In genomic region chr8:94584238-94584817, GRCm38 (mm10) we compare ENCODE assay signal across 8 mouse cellular contexts. TPM values are rescaled to one million over a fixed set of nuclear protein-coding genes. Genes with fewer than 3 reads are reported as not detected.
DNase-seq lines count a peak whose midpoint lies in the region; ATAC-seq lines count a peak whose summit lies in the region.

No protein-coding gene starts in this region.

- peaks cover 89% of the 10 kb centered on the region for H3K36me3 ChIP-seq in kidney, embryonic 14.5 days (ENCODE audit: control insufficient read depth, insufficient read depth, low read length)
- peaks cover 15% of the 10 kb centered on the region for H3K36me3 ChIP-seq in hindbrain, embryonic 16.5 days (ENCODE audit: control insufficient read depth, insufficient read depth, low read length)
- peaks cover 69% of the 10 kb centered on the region for H3K36me3 ChIP-seq in neural tube, embryonic 15.5 days

- 56% methylated on average over 4 of the region's 4 CpGs for WGBS in kidney, embryonic 14.5 days
- WGBS in hindbrain, embryonic 16.5 days, result 30% methylated on average over 4 of the region's 4 CpGs
- 32% methylated on average over 4 of the region's 4 CpGs for WGBS in neural tube, embryonic 15.5 days

- no peak for ATAC-seq in kidney, embryonic 14.5 days (ENCODE audit: low FRiP score, low TSS enrichment)
- ATAC-seq in hindbrain, embryonic 16.5 days, result peak; percentile 93
- ATAC-seq in neural tube, embryonic 15.5 days (ENCODE audit: low FRiP score), result peak; percentile 75

- intact Hi-C loops in left cerebral cortex, postnatal 4 days (cut with DNase I), result loop anchor here (10.0 kb wide), 1 partner anchor 250 kb away; no protein-coding TSS in a partner anchor

- no peaks in the 10 kb centered on the region for H3K4me1 ChIP-seq in kidney, embryonic 14.5 days (ENCODE audit: control insufficient read depth, insufficient read depth, low read length)
- peaks cover 2% of the 10 kb centered on the region for H3K4me1 ChIP-seq in hindbrain, embryonic 16.5 days (ENCODE audit: control insufficient read depth, insufficient read depth, low read depth, low read length)
- H3K4me1 ChIP-seq in neural tube, embryonic 15.5 days, result 0 out of 2 replicates have a peak, but pooled peaks cover 3% of the 10 kb centered on the region

- no peak overlapping the region for H3K4me2 ChIP-seq in kidney, embryonic 14.5 days (replicated peaks; ENCODE audit: low read depth, low read length)
- H3K4me2 ChIP-seq in hindbrain, embryonic 16.5 days (ENCODE audit: low read length), result no peak overlapping the region
- H3K4me2 ChIP-seq in neural tube, embryonic 15.5 days, result no peak overlapping the region

- no peak overlapping the region for H3K4me3 ChIP-seq in kidney, embryonic 14.5 days (ENCODE audit: low read length)
- no peak overlapping the region for H3K4me3 ChIP-seq in hindbrain, embryonic 16.5 days (ENCODE audit: low read length)
- no peak overlapping the region for H3K4me3 ChIP-seq in neural tube, embryonic 15.5 days (replicated peaks)

- H3K9me3 ChIP-seq in kidney, embryonic 14.5 days (ENCODE audit: control insufficient read depth, low read length), result no peaks in the 10 kb centered on the region
- no peaks in the 10 kb centered on the region for H3K9me3 ChIP-seq in hindbrain, embryonic 16.5 days (ENCODE audit: control insufficient read depth, low read length)
- H3K9me3 ChIP-seq in neural tube, embryonic 15.5 days (replicated peaks), result no peaks in the 10 kb centered on the region

- no peaks in the 10 kb centered on the region for H3K27me3 ChIP-seq in kidney, embryonic 14.5 days (ENCODE audit: control insufficient read depth, insufficient read depth, low read length)
- no peaks in the 10 kb centered on the region for H3K27me3 ChIP-seq in hindbrain, embryonic 16.5 days (replicated peaks; ENCODE audit: control insufficient read depth, insufficient read depth, low read length)
- no peaks in the 10 kb centered on the region for H3K27me3 ChIP-seq in neural tube, embryonic 15.5 days (replicated peaks)

- DNase-seq in kidney, adult 11 months, result peak; percentile 25
- DNase-seq in MN1 (ENCODE audit: low spot score), result peak; percentile 63
- DNase-seq in embryo, embryonic 11 days, result peak; percentile 49
- DNase-seq in left cerebral cortex, postnatal 4 days, result peak; percentile 56
- DNase-seq in testis, postnatal 10 days (ENCODE audit: low spot score), result no peak

- no peak overlapping the region for H3K27ac ChIP-seq in kidney, embryonic 14.5 days (ENCODE audit: low read depth, low read length)
- H3K27ac ChIP-seq in hindbrain, embryonic 16.5 days (ENCODE audit: low read depth, low read length), result no peak overlapping the region
- H3K27ac ChIP-seq in neural tube, embryonic 15.5 days (replicated peaks), result no peak overlapping the region

- no peak overlapping the region for H3K9ac ChIP-seq in kidney, embryonic 14.5 days (ENCODE audit: low read depth, low read length)
- H3K9ac ChIP-seq in hindbrain, embryonic 16.5 days (ENCODE audit: low read depth, low read length), result no peak overlapping the region
- H3K9ac ChIP-seq in neural tube, embryonic 15.5 days (replicated peaks), result no peak overlapping the region

RNA-seq across cellular contexts. Expression of gene Rspry1, which starts 17.4 kb away (rescaled TPM):
- 29.6 and 37.3 TPM in 2 replicates for polyA plus RNA-seq in kidney, embryonic 14.5 days (2014; fragmentation: Nextera tagmentation; extraction: Ambion mirVana)
- 45.0 and 48.1 TPM in 2 replicates for polyA plus RNA-seq in hindbrain, embryonic 16.5 days (2015; fragmentation: Nextera tagmentation; extraction: Ambion mirVana)
- total RNA-seq in left cerebral cortex, postnatal 4 days (2021), result 10 to 100 TPM; 42.9 to 47.7 TPM
- 50.0 and 50.2 TPM in 2 replicates for polyA plus RNA-seq in neural tube, embryonic 15.5 days (2015; fragmentation: Nextera tagmentation; extraction: Ambion mirVana)

RNA-seq across cellular contexts. Expression of gene Fam192a, which starts 17.5 kb away (rescaled TPM):
- 60.2 and 82.1 TPM in 2 replicates for polyA plus RNA-seq in kidney, embryonic 14.5 days (2014; fragmentation: Nextera tagmentation; extraction: Ambion mirVana)
- polyA plus RNA-seq in hindbrain, embryonic 16.5 days (2015; fragmentation: Nextera tagmentation; extraction: Ambion mirVana), result 67.4 and 67.9 TPM in 2 replicates
- total RNA-seq in left cerebral cortex, postnatal 4 days (2021), result 10 to 100 TPM; 39.0 to 54.3 TPM
- polyA plus RNA-seq in neural tube, embryonic 15.5 days (2015; fragmentation: Nextera tagmentation; extraction: Ambion mirVana), result 66.6 and 70.5 TPM in 2 replicates

RNA-seq across cellular contexts. Expression of gene Cpne2, which starts 51.5 kb away (rescaled TPM):
- 13.2 and 13.6 TPM in 2 replicates for polyA plus RNA-seq in kidney, embryonic 14.5 days (2014; fragmentation: Nextera tagmentation; extraction: Ambion mirVana)
- polyA plus RNA-seq in hindbrain, embryonic 16.5 days (2015; fragmentation: Nextera tagmentation; extraction: Ambion mirVana), result 22.7 and 23.5 TPM in 2 replicates
- total RNA-seq in left cerebral cortex, postnatal 4 days (2021), result 10 to 100 TPM; 56.9 to 67.4 TPM
- 25.6 and 29.9 TPM in 2 replicates for polyA plus RNA-seq in neural tube, embryonic 15.5 days (2015; fragmentation: Nextera tagmentation; extraction: Ambion mirVana)
